Mouse (Mus musculus): ENCODE results near the gene Klf11. TPM values are rescaled to one million over a fixed set of nuclear protein-coding genes. Genes with fewer than 3 reads are reported as not detected.

The Klf11 gene
- polyA plus RNA-seq, 1 experiment from 2014 or later, result 9.7 TPM

Other genes starting within 250 kb of the Klf11 start
- gene Taf1b, start 152.9 kb upstream of the Klf11 start, polyA plus RNA-seq (2015; fragmentation: Nextera tagmentation; extraction: Ambion mirVana), result 7.1 and 7.4 TPM in 2 replicates
- gene Grhl1, start 79.0 kb upstream of the Klf11 start, polyA plus RNA-seq (2015; fragmentation: Nextera tagmentation; extraction: Ambion mirVana), result 0.42 and 0.46 TPM in 2 replicates
- gene Cys1, start 30.5 kb downstream of the Klf11 start, polyA plus RNA-seq (2015; fragmentation: Nextera tagmentation; extraction: Ambion mirVana), result 0.37 and 0.67 TPM in 2 replicates
- 418 and 451 TPM in 2 replicates for gene Rrm2, start 57.0 kb downstream of the Klf11 start, polyA plus RNA-seq (2015; fragmentation: Nextera tagmentation; extraction: Ambion mirVana)
- 2.8 and 3.9 TPM in 2 replicates for gene Mboat2, start 179.6 kb downstream of the Klf11 start, polyA plus RNA-seq (2015; fragmentation: Nextera tagmentation; extraction: Ambion mirVana)